Mouse (Mus musculus): ENCODE results near the gene Myo5c.

The Myo5c gene

DNA sequence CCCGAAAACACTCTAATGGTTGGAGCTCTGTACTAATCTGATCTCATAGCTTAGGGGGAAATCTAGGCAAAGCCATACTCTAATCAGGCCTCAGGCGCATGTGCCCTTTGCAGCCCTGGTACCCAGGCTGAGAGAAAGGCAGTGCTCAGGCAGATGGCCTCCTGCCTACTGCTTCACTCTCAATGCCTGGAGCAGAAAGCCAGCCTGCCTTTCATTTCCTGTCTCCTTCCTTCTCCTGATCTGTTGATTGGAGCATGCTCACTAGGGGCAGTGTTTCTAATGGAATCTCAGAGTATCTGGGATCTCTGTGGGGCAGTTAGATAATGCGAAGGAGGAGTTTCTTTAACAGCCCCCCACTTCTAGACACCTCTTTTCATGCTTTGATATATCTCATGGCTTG, 87.5 kb downstream of the Myo5c start:
- DNase-seq (ENCODE audit: extremely low spot score), result no peak

- no peak for DNase-seq (ENCODE audit: extremely low spot score)
These were observed 90.5 kb downstream of the Myo5c start for GRCm38 (mm10) chr9:75322099-75322885.

DNA sequence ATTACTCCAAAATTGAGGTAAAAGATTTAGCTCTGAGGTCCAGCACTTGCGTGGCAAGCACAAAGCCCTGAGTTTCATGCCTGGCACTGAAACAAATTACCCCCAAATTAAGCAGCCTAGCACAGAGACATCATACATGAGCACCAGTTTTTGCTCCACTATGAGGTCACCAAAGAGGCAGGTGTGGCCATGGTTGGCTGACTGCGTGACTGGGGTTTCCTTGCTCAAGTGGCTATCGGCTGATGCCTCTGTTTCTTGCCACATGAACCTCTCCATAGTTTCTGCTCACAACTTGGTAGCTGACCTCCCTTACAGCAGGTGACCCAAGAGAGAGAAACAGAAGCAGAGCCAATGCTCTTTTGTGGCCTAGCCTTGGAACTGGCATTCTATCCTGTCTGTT, 96.2 kb downstream of the Myo5c start:
- no peak for DNase-seq (ENCODE audit: extremely low spot score)

DNA sequence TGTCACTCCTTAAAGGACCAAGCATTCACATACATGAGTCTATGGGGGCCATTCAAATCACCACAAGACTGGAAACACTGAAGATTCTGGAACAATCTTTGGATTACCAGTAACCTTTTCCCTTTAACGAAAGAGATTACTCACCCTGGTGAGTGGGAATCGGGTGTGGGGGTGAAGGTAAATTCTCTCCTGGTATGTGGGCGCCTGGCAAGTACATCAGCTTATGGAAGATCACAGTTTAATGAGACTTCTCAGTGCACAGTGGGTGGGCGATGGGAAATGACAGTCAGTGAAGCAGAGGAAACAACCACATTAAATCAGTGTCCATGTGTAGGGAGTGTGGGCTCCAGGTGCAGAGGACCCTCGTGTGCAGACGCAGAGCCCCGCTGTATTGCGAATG, 99.0 kb downstream of the Myo5c start:
- DNase-seq (ENCODE audit: extremely low spot score), result no peak

GRCm38 (mm10) chr9:75334440-75334839, 102.6 kb downstream of the Myo5c start:
- no peak for DNase-seq (ENCODE audit: extremely low spot score)

DNA sequence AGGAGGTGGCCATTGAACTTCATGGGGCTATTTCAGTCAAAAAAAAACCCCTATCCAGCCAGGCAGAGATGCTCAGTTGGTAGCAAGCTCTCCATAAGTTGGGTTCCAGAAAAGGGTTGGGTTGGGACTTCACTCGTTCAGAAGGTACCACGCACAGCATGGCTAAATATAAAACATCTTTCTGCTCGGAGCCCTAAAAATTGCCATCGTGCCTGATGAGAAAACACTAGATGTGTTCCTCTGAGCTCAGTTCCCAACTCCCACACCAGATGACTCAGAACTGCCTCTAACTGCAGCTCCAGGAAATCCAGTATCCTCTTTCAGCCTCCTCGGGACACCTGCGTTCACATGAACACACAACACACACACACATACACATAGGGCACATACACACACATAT, 106.2 kb downstream of the Myo5c start:
- no peak for DNase-seq (ENCODE audit: extremely low spot score)

DNA sequence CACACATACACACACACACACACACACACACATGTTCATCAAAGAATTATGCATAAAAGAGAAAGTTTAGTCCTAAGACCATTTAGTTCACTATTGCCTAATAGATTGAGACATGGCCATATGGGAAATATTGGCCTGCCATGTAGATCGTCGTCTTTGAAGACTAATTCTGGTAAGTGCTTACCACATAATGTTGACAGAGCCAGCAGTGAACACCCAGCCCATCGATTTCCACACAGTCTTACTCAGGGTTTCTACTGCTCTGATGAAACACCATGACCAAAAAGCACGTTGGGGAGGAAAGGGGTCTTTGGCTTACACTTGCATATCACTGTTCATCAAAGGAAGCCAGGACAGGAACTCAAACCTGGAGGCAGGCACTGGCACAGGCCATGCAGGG, 110.6 kb downstream of the Myo5c start:
- no peak for DNase-seq (ENCODE audit: extremely low spot score)

- DNase-seq (ENCODE audit: extremely low spot score), result no peak
These were observed 115.6 kb downstream of the Myo5c start, which contains the start of gene Bcl2l10 for GRCm38 (mm10) chr9:75347458-75347857. TSS of gene Bcl2l10 (plus strand) at chr9:75347758.

- DNase-seq (ENCODE audit: extremely low spot score), result no peak
These were observed 116.2 kb downstream of the Myo5c start for GRCm38 (mm10) chr9:75348066-75348465.

DNA sequence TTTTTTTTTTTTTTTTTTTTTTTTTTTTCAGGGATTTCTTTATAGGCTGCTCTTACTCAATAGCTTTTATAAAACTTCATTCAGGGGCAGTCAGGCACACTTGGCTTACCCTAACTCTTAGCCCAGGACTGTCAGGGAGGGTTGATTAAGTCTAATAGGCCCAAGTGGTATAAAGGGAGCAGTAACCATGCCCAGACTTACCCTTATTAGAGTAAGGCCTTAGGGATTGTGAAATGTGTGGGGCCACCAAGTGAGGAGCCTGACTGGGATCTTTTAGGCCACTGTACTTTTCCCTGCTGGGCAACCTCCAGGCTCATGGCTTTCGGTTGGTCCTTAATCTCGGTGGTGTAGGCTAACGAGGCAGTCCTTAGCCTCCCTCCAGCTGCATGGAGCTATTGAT, 116.8 kb downstream of the Myo5c start:
- DNase-seq (ENCODE audit: extremely low spot score), result no peak

GRCm38 (mm10) chr9:75353094-75353493, 121.3 kb downstream of the Myo5c start:
- no peak for DNase-seq (ENCODE audit: extremely low spot score)

All from embryo, embryonic 9.5 days (tissue).